Mouse (Mus musculus): ENCODE data around the gene Adat1. TPM values are rescaled to one million over a fixed set of nuclear protein-coding genes. Genes with fewer than 3 reads are reported as not detected.

Gene Adat1
- polyA plus RNA-seq, 1 experiment, result 0.91 TPM

DNA sequence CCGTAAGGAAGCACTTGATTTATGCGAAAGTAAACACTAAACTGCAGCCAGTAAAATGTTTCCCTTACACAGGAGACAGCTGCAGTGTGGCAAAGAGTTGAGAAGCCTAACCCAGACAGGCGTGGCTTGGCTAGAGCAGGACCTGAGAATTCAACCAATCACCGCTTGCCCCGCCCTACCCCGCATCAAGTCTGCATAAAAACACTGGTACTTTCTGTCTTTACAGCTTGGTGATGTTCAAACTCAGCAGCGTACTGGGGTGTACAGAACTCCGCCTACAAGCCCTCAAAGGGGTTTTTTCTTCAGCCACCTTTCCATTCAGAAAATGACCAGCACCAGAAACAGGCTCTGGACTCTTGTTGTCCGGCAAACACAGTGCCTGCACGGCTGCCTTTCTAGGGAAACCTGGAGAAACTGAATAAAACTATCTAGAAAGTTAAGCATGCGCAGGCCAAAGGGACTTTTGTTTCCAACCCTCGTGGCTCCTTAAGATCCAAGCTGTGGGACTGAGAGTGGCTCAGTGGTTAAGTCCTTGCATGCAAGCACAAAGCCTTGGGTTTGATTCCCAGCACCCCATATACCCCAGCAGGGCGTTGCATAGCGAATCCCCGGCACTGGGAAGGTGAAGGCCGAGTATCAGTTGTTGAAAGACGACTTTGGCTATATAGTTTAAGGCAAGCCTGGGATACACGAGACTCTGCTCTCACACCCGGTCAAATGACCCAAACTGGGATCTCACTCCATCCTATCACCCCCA, 59.3 kb downstream of the Adat1 start:
- H3K36me3 ChIP-seq (ENCODE audit: control insufficient read depth, insufficient read depth, low read length), result no peaks in the 10 kb centered on the region
- H3K27ac ChIP-seq (ENCODE audit: insufficient read depth, low read depth, low read length), result no peak overlapping the region
- H3K27me3 ChIP-seq (ENCODE audit: control insufficient read depth, insufficient read depth, low read length), result no peaks in the 10 kb centered on the region
- WGBS, result 23% methylated on average over 19 of the region's 19 CpGs
- TF ChIP-seq POLR2A (IDR thresholded peaks at IDR 0.05; ENCODE audit: low read depth, low read length) (no peak), CTCF (IDR thresholded peaks at IDR 0.05; ENCODE audit: extremely low read depth, insufficient read length, insufficient replicate concordance, low read depth, low read length) (no peak)
- H3K4me3 ChIP-seq (ENCODE audit: low read depth, low read length), result peak overlapping the region; percentile 78
- H3K4me1 ChIP-seq (ENCODE audit: control insufficient read depth, insufficient read depth, insufficient read length, low read length), result 0 out of 2 replicates have a peak, but pooled peaks cover 3% of the 10 kb centered on the region

DNA sequence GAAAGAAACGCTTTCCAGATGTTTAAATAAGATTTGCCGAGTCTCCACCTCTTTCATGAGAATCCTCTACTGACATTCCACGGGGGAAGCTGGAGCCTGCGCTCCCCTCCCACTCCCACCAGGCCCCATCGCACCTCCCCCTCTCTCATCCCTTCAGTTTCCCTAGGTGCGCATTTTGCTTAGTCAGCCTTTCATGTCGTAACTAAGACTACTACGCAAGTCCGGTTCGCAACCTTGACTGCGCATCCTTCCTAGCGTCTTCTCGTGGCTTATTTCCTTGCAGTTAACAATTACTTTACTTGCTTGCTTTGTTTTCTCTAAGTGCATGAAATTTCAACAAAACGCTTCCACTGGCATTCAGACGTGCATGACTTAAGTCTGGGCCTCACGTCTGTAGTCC, 60.4 kb downstream of the Adat1 start:
- TF ChIP-seq CTCF (IDR thresholded peaks at IDR 0.05; ENCODE audit: extremely low read depth, insufficient read length, insufficient replicate concordance, low read depth, low read length), result no peak
- TF ChIP-seq POLR2A (IDR thresholded peaks at IDR 0.05; ENCODE audit: low read depth, low read length), result no peak

GRCm38 (mm10) chr8:111929648-111930344, 62.3 kb downstream of the Adat1 start:
- WGBS, result 50% methylated on average over 8 of the region's 8 CpGs
- H3K4me3 ChIP-seq (ENCODE audit: low read depth, low read length), result no peak overlapping the region
- TF ChIP-seq CTCF (IDR thresholded peaks at IDR 0.05; ENCODE audit: extremely low read depth, insufficient read length, insufficient replicate concordance, low read depth, low read length) (no peak), POLR2A (IDR thresholded peaks at IDR 0.05; ENCODE audit: low read depth, low read length) (no peak)
- H3K27me3 ChIP-seq (ENCODE audit: control insufficient read depth, insufficient read depth, low read length), result no peaks in the 10 kb centered on the region
- H3K36me3 ChIP-seq (ENCODE audit: control insufficient read depth, insufficient read depth, low read length), result no peaks in the 10 kb centered on the region
- H3K27ac ChIP-seq (ENCODE audit: insufficient read depth, low read depth, low read length), result no peak overlapping the region
- 0 out of 2 replicates have a peak, but pooled peaks cover 3% of the 10 kb centered on the region for H3K4me1 ChIP-seq (ENCODE audit: control insufficient read depth, insufficient read depth, insufficient read length, low read length)

More for the DNA sequence above, 60.4 kb downstream of the Adat1 start:
- no peaks in the 10 kb centered on the region for H3K36me3 ChIP-seq (ENCODE audit: control insufficient read depth, insufficient read depth, low read length)
- H3K4me1 ChIP-seq (ENCODE audit: control insufficient read depth, insufficient read depth, insufficient read length, low read length), result 0 out of 2 replicates have a peak, but pooled peaks cover 3% of the 10 kb centered on the region
- no peaks in the 10 kb centered on the region for H3K27me3 ChIP-seq (ENCODE audit: control insufficient read depth, insufficient read depth, low read length)
- H3K4me3 ChIP-seq (ENCODE audit: low read depth, low read length), result no peak overlapping the region
- no peak overlapping the region for H3K27ac ChIP-seq (ENCODE audit: insufficient read depth, low read depth, low read length)
- WGBS, result 90% methylated on average over 16 of the region's 16 CpGs

DNA sequence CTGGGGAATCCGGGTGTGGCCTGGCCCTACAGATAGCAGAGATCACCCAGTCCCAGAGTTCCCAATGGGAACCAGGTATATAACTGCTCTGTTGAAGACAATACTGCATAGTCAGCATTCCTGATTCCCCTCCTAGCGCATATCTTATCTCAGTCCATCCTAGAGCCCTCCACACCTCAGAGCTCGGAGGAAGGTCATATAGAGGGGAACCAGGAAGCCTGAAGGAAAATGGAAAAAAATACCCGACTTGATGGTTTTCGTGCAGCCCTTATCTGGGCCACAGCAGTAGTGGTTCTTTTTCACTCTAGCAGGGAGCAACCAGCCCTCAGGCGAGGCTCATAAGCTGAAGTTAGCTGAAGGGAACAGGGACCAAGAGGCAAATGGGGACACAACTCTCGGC, 67.1 kb downstream of the Adat1 start:
- H3K27me3 ChIP-seq (ENCODE audit: control insufficient read depth, insufficient read depth, low read length), result no peaks in the 10 kb centered on the region
- no peaks in the 10 kb centered on the region for H3K36me3 ChIP-seq (ENCODE audit: control insufficient read depth, insufficient read depth, low read length)
- no peak overlapping the region for H3K4me3 ChIP-seq (ENCODE audit: low read depth, low read length)
- TF ChIP-seq CTCF (IDR thresholded peaks at IDR 0.05; ENCODE audit: extremely low read depth, insufficient read length, insufficient replicate concordance, low read depth, low read length), result no peak
- peaks cover 2% of the 10 kb centered on the region; the same call in 1 of the 2 replicates for H3K4me1 ChIP-seq (ENCODE audit: control insufficient read depth, insufficient read depth, insufficient read length, low read length)
- 50% methylated on average over 7 of the region's 7 CpGs for WGBS
- no peak overlapping the region for H3K27ac ChIP-seq (ENCODE audit: insufficient read depth, low read depth, low read length)

- H3K4me3 ChIP-seq (ENCODE audit: low read depth, low read length), result peak overlapping the region; percentile 42
- no peak for TF ChIP-seq POLR2A (IDR thresholded peaks at IDR 0.05; ENCODE audit: low read depth, low read length)
- TF ChIP-seq CTCF (IDR thresholded peaks at IDR 0.05; ENCODE audit: extremely low read depth, insufficient read length, insufficient replicate concordance, low read depth, low read length), result peak; percentile 54; the same call in 1 of the 2 replicates
- no peaks in the 10 kb centered on the region for H3K36me3 ChIP-seq (ENCODE audit: control insufficient read depth, insufficient read depth, low read length)
- H3K27ac ChIP-seq (ENCODE audit: insufficient read depth, low read depth, low read length), result no peak overlapping the region
- 10% methylated on average over 10 of the region's 10 CpGs for WGBS
- H3K4me1 ChIP-seq (ENCODE audit: control insufficient read depth, insufficient read depth, insufficient read length, low read length), result peaks cover 2% of the 10 kb centered on the region; the same call in 1 of the 2 replicates
- no peaks in the 10 kb centered on the region for H3K27me3 ChIP-seq (ENCODE audit: control insufficient read depth, insufficient read depth, low read length)
Observed at GRCm38 (mm10) chr8:111923383-111923804, 68.7 kb downstream of the Adat1 start.

DNA sequence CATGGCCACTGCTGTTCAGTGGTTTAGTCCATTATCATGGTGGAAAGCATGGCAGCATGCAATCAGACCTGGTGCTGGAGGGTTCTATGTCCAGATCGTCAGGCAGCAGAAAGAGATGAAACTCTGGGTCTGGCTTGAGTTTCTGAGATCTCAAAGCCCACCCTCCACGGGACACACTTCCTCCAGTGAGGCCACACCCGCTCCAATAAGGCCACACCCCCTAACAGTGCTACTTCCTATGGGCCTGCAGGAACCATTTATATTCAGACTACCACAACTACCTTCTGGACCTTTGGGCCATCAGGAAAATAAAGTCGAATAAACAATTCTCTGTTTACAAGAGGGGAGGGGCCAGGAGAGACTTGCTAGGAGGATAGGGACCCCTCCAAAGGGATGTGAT, 71.1 kb downstream of the Adat1 start:
- Histone ChIP-seq H3K27me3 (ENCODE audit: control insufficient read depth, insufficient read depth, low read length) (no peaks in the 10 kb centered on the region), H3K4me1 (ENCODE audit: control insufficient read depth, insufficient read depth, insufficient read length, low read length) (peaks cover 2% of the 10 kb centered on the region; the same call in 1 of the 2 replicates), H3K36me3 (ENCODE audit: control insufficient read depth, insufficient read depth, low read length) (no peaks in the 10 kb centered on the region), H3K27ac (ENCODE audit: insufficient read depth, low read depth, low read length) (no peak overlapping the region), H3K4me3 (ENCODE audit: low read depth, low read length) (no peak overlapping the region)
- 64% methylated on average over 4 of the region's 4 CpGs for WGBS
- TF ChIP-seq POLR2A (IDR thresholded peaks at IDR 0.05; ENCODE audit: low read depth, low read length), result no peak
- TF ChIP-seq CTCF (IDR thresholded peaks at IDR 0.05; ENCODE audit: extremely low read depth, insufficient read length, insufficient replicate concordance, low read depth, low read length), result no peak

DNA sequence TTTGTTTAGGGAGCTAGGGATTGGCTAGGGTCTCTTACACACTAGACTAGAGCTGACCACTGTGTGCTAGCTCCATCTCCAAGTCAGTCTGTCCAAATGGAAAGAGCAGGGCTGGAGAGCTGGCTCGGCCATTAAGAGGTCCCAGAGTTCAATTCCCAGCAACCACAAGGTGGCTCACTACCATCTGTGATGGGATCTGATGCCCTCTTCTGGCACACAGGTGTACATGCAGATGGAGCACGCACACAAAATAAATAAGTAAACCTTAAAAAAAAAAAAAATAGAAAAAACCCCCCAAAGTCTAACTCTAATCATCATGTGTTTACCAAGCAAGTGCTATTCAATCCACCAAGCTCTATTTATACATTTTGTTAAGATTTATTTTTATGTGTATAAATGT, 72.4 kb downstream of the Adat1 start:
- WGBS, result 86% methylated on average over 2 of the region's 2 CpGs
- TF ChIP-seq CTCF (IDR thresholded peaks at IDR 0.05; ENCODE audit: extremely low read depth, insufficient read length, insufficient replicate concordance, low read depth, low read length) (peak; percentile 38; the same call in 1 of the 2 replicates), POLR2A (IDR thresholded peaks at IDR 0.05; ENCODE audit: low read depth, low read length) (no peak)
- no peak overlapping the region for H3K4me3 ChIP-seq (ENCODE audit: low read depth, low read length)

More for the DNA sequence above, 72.4 kb downstream of the Adat1 start:
- peaks cover 2% of the 10 kb centered on the region; the same call in 1 of the 2 replicates for H3K4me1 ChIP-seq (ENCODE audit: control insufficient read depth, insufficient read depth, insufficient read length, low read length)
- no peaks in the 10 kb centered on the region for H3K36me3 ChIP-seq (ENCODE audit: control insufficient read depth, insufficient read depth, low read length)
- no peak overlapping the region for H3K27ac ChIP-seq (ENCODE audit: insufficient read depth, low read depth, low read length)
- no peaks in the 10 kb centered on the region for H3K27me3 ChIP-seq (ENCODE audit: control insufficient read depth, insufficient read depth, low read length)

Other genes starting within 250 kb of the Adat1 start
- 84.1 and 251 TPM in 2 replicates for gene Bcar1, start 248.5 kb downstream of the Adat1 start, polyA plus RNA-seq (2012; rRNA removed)
- 0.20 and 0.25 TPM in 2 replicates for gene Cfdp1, start 138.0 kb downstream of the Adat1 start, polyA plus RNA-seq (2012; rRNA removed)
- gene Tmem170, start 115.6 kb downstream of the Adat1 start, polyA plus RNA-seq (2012; rRNA removed), result 4.2 and 11.0 TPM in 2 replicates
- 0.09 and 0.15 TPM in 2 replicates for gene Chst5, start 81.9 kb downstream of the Adat1 start, polyA plus RNA-seq (2012; rRNA removed)
- gene Tmem231, start 58.4 kb downstream of the Adat1 start, polyA plus RNA-seq (2012; rRNA removed), result 0.89 and 1.5 TPM in 2 replicates
- 10.2 and 14.1 TPM in 2 replicates for gene Gabarapl2, start 51.6 kb downstream of the Adat1 start, polyA plus RNA-seq (2012; rRNA removed)
- 17.1 and 33.7 TPM in 2 replicates for gene Kars, start 19.0 kb upstream of the Adat1 start, polyA plus RNA-seq (2012; rRNA removed)
- 6.5 and 6.8 TPM in 2 replicates for gene Terf2ip, start 19.1 kb upstream of the Adat1 start, polyA plus RNA-seq (2012; rRNA removed)
- not detected in 2 replicates for gene Gm6793, start 22.7 kb upstream of the Adat1 start, polyA plus RNA-seq (2012; rRNA removed)

All from small intestine, adult 2 months (tissue).